Mouse (Mus musculus) E14TG2a.4 (cell line): Measurements from ENCODE around the gene Tekt1.

Experiments
- CTCF ChIP-seq: conservative IDR thresholded peaks from 2 replicates; pipeline ENCODE4 v1.5.1; 2014; ENCODE audit warnings: low read length
- NANOG ChIP-seq: IDR thresholded peaks from 2 replicates; pipeline ENCODE4 v1.6.1; 2014; ENCODE audit warnings: borderline replicate concordance, low read length, mixed read lengths
- POU5F1 ChIP-seq: IDR thresholded peaks from 2 replicates; pipeline ENCODE4 v1.6.1; 2014; ENCODE audit warnings: low read length, borderline replicate concordance

DNA sequence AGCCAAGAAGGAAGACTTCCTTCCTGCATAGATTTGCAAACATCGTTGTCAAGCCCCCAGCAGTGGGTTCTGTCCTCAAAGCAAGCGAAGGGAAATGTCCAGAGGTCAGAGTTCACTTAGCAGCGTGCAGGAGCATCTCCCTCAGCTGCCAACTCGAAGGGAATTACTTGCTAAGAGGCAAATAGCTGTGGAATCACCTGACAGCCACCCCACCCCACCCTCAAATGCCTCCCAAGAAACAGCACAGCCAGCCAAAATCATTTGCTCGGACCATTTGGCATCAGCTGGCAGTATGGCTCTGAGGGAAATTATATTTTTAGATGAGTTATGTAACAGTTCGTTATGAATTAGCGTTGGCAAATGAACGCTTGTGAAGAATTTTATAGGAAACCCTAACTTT, 13.2 kb downstream of the Tekt1 start:
- TF ChIP-seq CTCF (no peak), POU5F1 (no peak), NANOG (no peak)
